Mouse (Mus musculus): Measurements from ENCODE around the gene Ptchd4. TPM values are rescaled to one million over a fixed set of nuclear protein-coding genes. Genes with fewer than 3 reads are reported as not detected.

Gene Ptchd4
- 14.4 and 15.1 TPM in 2 replicates for polyA plus RNA-seq (2015; fragmentation: Nextera tagmentation; extraction: Ambion mirVana)

- peak; percentile 91 for ATAC-seq (ENCODE audit: low FRiP score, low read depth)
- under 1% methylated on average over 55 of the region's 56 CpGs for WGBS
- H3K27me3 ChIP-seq = no peaks in the 10 kb centered on the region
These were observed at the start of gene Ptchd4 for GRCm38 (mm10) chr17:42315669-42316611. TSS of gene Ptchd4 (plus strand) at chr17:42315947.

DNA sequence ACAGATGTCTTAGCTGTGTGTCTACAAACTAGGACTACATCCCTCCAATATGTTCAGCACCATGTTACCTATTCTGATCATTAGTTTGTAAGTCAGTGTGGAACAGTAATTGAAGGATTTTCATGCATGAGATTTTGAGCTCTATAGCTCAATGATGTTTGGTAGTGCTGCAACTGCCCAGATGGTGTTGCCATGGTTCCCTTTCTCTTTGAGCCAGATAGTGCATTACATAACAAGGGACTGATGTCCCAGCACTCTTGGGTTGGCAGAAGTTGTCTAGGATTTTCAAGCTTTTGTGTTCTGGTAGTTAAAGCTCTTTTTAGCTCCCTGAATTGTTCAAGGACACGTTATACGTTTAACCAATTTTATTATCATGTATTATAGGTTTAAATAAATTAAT, 38.9 kb upstream of the Ptchd4 start:
- H3K4me3 ChIP-seq = no peak overlapping the region
- no peak overlapping the region for H3K27ac ChIP-seq (replicated peaks)
- no peaks in the 10 kb centered on the region for H3K4me1 ChIP-seq (replicated peaks)
- H3K36me3 ChIP-seq = no peaks in the 10 kb centered on the region
- WGBS = 69% methylated on average over 2 of the region's 2 CpGs
- no peak overlapping the region for H3K9ac ChIP-seq
- no peaks in the 10 kb centered on the region for H3K9me3 ChIP-seq
- H3K4me2 ChIP-seq = no peak overlapping the region
- ATAC-seq (ENCODE audit: low FRiP score, low read depth) = no peak
- H3K27me3 ChIP-seq = no peaks in the 10 kb centered on the region

More at GRCm38 (mm10) chr17:42315669-42316611, at the start of gene Ptchd4:
- H3K4me2 ChIP-seq = peak within 1 kb of the TSS; percentile 70
- H3K9ac ChIP-seq = peak within 1 kb of the TSS; percentile 69
- H3K4me3 ChIP-seq = peak within 1 kb of the TSS; percentile 63
- peak within 1 kb of the TSS; percentile 76 for H3K27ac ChIP-seq (replicated peaks)
- no peaks in the 10 kb centered on the region for H3K36me3 ChIP-seq
- peaks cover 15% of the 10 kb centered on the region for H3K4me1 ChIP-seq (replicated peaks)
- H3K9me3 ChIP-seq = no peaks in the 10 kb centered on the region

GRCm38 (mm10) chr17:42284391-42284790, 31.4 kb upstream of the Ptchd4 start:
- Histone ChIP-seq H3K4me2 (no peak overlapping the region), H3K9ac (no peak overlapping the region), H3K27me3 (no peaks in the 10 kb centered on the region), H3K4me1 (replicated peaks) (no peaks in the 10 kb centered on the region), H3K36me3 (no peaks in the 10 kb centered on the region), H3K9me3 (no peaks in the 10 kb centered on the region), H3K27ac (replicated peaks) (no peak overlapping the region), H3K4me3 (no peak overlapping the region)
- ATAC-seq (ENCODE audit: low FRiP score, low read depth) = no peak
- 64% methylated on average over 1 of the region's 1 CpGs for WGBS

GRCm38 (mm10) chr17:42286255-42286654, 29.5 kb upstream of the Ptchd4 start:
- H3K4me2 ChIP-seq = no peak overlapping the region
- H3K27me3 ChIP-seq = no peaks in the 10 kb centered on the region
- no peaks in the 10 kb centered on the region for H3K9me3 ChIP-seq
- H3K4me3 ChIP-seq = no peak overlapping the region
- WGBS = 79% methylated on average over 3 of the region's 3 CpGs
- no peaks in the 10 kb centered on the region for H3K36me3 ChIP-seq
- H3K27ac ChIP-seq (replicated peaks) = no peak overlapping the region
- no peak for ATAC-seq (ENCODE audit: low FRiP score, low read depth)
- no peak overlapping the region for H3K9ac ChIP-seq
- no peaks in the 10 kb centered on the region for H3K4me1 ChIP-seq (replicated peaks)

- H3K27me3 ChIP-seq = no peaks in the 10 kb centered on the region
- no peak overlapping the region for H3K4me3 ChIP-seq
- H3K27ac ChIP-seq (replicated peaks) = no peak overlapping the region
- ATAC-seq (ENCODE audit: low FRiP score, low read depth) = no peak
- H3K4me2 ChIP-seq = no peak overlapping the region
- H3K4me1 ChIP-seq (replicated peaks) = no peaks in the 10 kb centered on the region
- no peak overlapping the region for H3K9ac ChIP-seq
- no peaks in the 10 kb centered on the region for H3K36me3 ChIP-seq
- no peaks in the 10 kb centered on the region for H3K9me3 ChIP-seq
These were observed 25.4 kb upstream of the Ptchd4 start for GRCm38 (mm10) chr17:42290341-42290740.

DNA sequence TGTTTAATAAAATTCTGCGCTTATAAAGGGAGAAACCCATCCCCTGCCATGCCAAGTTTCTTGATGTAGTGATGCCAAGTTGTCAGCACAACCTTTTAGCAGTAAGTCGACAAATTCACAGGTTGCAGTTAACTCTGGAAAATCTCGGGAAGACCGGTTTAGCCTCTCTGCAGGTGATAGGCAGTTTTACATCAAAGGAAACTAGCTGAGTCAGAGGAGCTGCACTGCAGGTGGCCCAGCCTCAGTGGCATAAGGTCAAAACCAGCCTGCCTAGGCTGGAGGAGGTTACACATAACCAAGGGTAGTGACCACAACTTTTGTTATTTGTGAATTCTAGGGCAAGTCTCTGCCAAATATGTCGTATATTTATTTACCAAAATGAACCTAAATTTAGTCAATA, 24.0 kb upstream of the Ptchd4 start:
- Histone ChIP-seq H3K36me3 (no peaks in the 10 kb centered on the region), H3K9me3 (no peaks in the 10 kb centered on the region), H3K4me3 (no peak overlapping the region), H3K4me2 (no peak overlapping the region), H3K27me3 (no peaks in the 10 kb centered on the region), H3K9ac (no peak overlapping the region), H3K27ac (replicated peaks) (no peak overlapping the region), H3K4me1 (replicated peaks) (no peaks in the 10 kb centered on the region)
- no peak for ATAC-seq (ENCODE audit: low FRiP score, low read depth)
- 57% methylated on average over 5 of the region's 5 CpGs for WGBS

- Histone ChIP-seq H3K27ac (replicated peaks) (no peak overlapping the region), H3K4me3 (no peak overlapping the region), H3K27me3 (no peaks in the 10 kb centered on the region), H3K4me1 (replicated peaks) (no peaks in the 10 kb centered on the region), H3K36me3 (no peaks in the 10 kb centered on the region), H3K9ac (no peak overlapping the region), H3K9me3 (no peaks in the 10 kb centered on the region), H3K4me2 (no peak overlapping the region)
- no peak for ATAC-seq (ENCODE audit: low FRiP score, low read depth)
- 65% methylated on average over 4 of the region's 4 CpGs for WGBS
These were observed 17.8 kb upstream of the Ptchd4 start for GRCm38 (mm10) chr17:42297986-42298385.

DNA sequence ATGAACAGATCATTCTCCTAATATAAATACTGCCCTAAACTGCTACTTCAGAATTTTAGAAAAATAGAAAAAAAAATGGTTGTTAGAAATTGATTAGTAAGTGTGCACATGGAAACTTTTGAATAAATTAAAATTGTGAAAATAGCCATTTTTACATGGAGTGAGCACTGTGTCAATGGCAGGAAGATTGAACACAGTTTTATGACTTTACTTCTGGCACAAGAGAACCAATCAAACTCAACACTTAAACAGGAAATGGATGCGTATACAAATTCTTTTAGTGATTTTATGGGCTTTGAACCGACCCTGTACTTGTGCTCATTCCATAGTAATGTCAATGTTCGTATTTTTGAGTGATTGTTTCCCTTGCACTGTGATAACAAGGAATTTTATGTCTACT, 16.1 kb upstream of the Ptchd4 start:
- ATAC-seq (ENCODE audit: low FRiP score, low read depth) = no peak
- Histone ChIP-seq H3K4me3 (no peak overlapping the region), H3K27ac (replicated peaks) (no peak overlapping the region), H3K36me3 (no peaks in the 10 kb centered on the region), H3K9ac (no peak overlapping the region), H3K4me2 (no peak overlapping the region), H3K9me3 (no peaks in the 10 kb centered on the region), H3K27me3 (no peaks in the 10 kb centered on the region), H3K4me1 (replicated peaks) (no peaks in the 10 kb centered on the region)
- 85% methylated on average over 3 of the region's 3 CpGs for WGBS

- no peak for ATAC-seq (ENCODE audit: low FRiP score, low read depth)
These were observed 12.6 kb upstream of the Ptchd4 start for GRCm38 (mm10) chr17:42303062-42303577.

GRCm38 (mm10) chr17:42304262-42304661, 11.5 kb upstream of the Ptchd4 start:
- Histone ChIP-seq H3K4me2 (no peak overlapping the region), H3K27ac (replicated peaks) (no peak overlapping the region), H3K9me3 (no peaks in the 10 kb centered on the region), H3K36me3 (no peaks in the 10 kb centered on the region), H3K4me3 (no peak overlapping the region), H3K9ac (no peak overlapping the region), H3K4me1 (replicated peaks) (no peaks in the 10 kb centered on the region), H3K27me3 (no peaks in the 10 kb centered on the region)
- 60% methylated on average over 4 of the region's 4 CpGs for WGBS
- no peak for ATAC-seq (ENCODE audit: low FRiP score, low read depth)

More at GRCm38 (mm10) chr17:42303062-42303577, 12.6 kb upstream of the Ptchd4 start:
- no peaks in the 10 kb centered on the region for H3K27me3 ChIP-seq
- H3K9me3 ChIP-seq = no peaks in the 10 kb centered on the region
- H3K36me3 ChIP-seq = no peaks in the 10 kb centered on the region
- no peak overlapping the region for H3K9ac ChIP-seq
- no peaks in the 10 kb centered on the region for H3K4me1 ChIP-seq (replicated peaks)
- no peak overlapping the region for H3K4me3 ChIP-seq
- 50% methylated on average over 4 of the region's 4 CpGs for WGBS
- no peak overlapping the region for H3K4me2 ChIP-seq
- H3K27ac ChIP-seq (replicated peaks) = no peak overlapping the region

DNA sequence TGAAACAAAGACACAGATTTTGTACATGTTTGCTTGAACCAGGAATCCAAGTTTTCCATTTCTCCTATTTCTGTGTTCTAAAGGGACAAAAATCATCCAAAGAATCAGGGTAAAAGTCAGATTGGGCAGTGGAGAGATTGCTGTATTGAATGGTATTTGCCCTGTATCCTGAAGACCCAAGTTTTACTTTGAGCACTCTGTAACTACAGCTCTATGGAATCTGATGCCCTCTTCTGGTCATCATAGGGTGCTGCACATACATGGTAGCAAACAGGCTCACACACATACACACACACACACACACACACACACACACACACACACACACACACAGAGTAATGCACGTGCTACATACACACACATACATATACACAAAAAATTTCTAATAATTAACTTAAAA, 8.7 kb upstream of the Ptchd4 start:
- H3K27ac ChIP-seq (replicated peaks) = no peak overlapping the region
- no peak overlapping the region for H3K4me3 ChIP-seq
- H3K4me2 ChIP-seq = no peak overlapping the region
- H3K36me3 ChIP-seq = no peaks in the 10 kb centered on the region
- 100% methylated on average over 1 of the region's 1 CpGs for WGBS
- no peaks in the 10 kb centered on the region for H3K27me3 ChIP-seq
- no peak for ATAC-seq (ENCODE audit: low FRiP score, low read depth)
- no peaks in the 10 kb centered on the region for H3K9me3 ChIP-seq
- no peaks in the 10 kb centered on the region for H3K4me1 ChIP-seq (replicated peaks)
- no peak overlapping the region for H3K9ac ChIP-seq

DNA sequence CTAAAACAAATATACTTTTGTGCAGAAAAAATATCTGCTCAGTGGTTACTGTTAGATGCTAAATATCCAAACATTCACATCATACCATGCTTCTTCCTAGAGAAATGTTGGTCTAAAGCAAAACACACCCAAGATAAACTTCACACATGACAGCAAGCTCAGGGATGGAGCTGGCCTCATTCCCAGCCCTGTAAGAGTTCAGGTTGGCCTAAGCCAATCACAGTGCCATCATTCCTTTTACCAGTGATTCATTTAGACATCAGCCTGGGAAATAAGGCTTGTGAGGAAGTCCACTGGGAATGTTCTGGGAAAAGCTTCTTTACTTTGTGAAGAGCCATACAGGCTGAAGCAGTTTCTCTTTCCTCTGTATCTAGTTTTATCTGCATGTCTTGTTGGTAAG, 5.6 kb upstream of the Ptchd4 start:
- H3K9me3 ChIP-seq = no peaks in the 10 kb centered on the region
- no peaks in the 10 kb centered on the region for H3K27me3 ChIP-seq
- no peak overlapping the region for H3K4me2 ChIP-seq
- peaks cover under 1% of the 10 kb centered on the region; the same call in 1 of the 2 replicates for H3K4me1 ChIP-seq (replicated peaks)
- no peak overlapping the region for H3K4me3 ChIP-seq
- no peaks in the 10 kb centered on the region for H3K36me3 ChIP-seq
- no peak for ATAC-seq (ENCODE audit: low FRiP score, low read depth)
- no peak overlapping the region for H3K27ac ChIP-seq (replicated peaks)
- H3K9ac ChIP-seq = no peak overlapping the region

Data from hindbrain, embryonic 15.5 days (tissue).